Mouse (Mus musculus): ENCODE results near the gene Aph1c.

GRCm38 (mm10) chr9:66795464-66796324, 38.8 kb downstream of the Aph1c start, which contains the start of gene Aph1b:
- TF ChIP-seq CTCF (IDR thresholded peaks at IDR 0.05; ENCODE audit: control insufficient read depth, insufficient read depth, insufficient replicate concordance, low read depth, low read length) (0 out of 2 replicates have a peak, but pooled peaks have one; percentile 8), POLR2A (IDR thresholded peaks at IDR 0.05; ENCODE audit: control insufficient read depth, low read depth, low read length) (peak; percentile 49; the same call in 1 of the 2 replicates)

Data from testis, adult 2 months (tissue).